Mouse (Mus musculus) C2C12 (cell line): Measurements from ENCODE around the gene Fam19a1. TPM values are rescaled to one million over a fixed set of nuclear protein-coding genes. Genes with fewer than 3 reads are reported as not detected.
A peak's percentile ranks its signal among the peaks of the same experiment; 100 is the strongest.

ENCODE experiments used
- H3K27me3 ChIP-seq: one replicate; pipeline ENCODE4 v1.6.1; 2011; ENCODE audit not compliant: control insufficient read depth, insufficient read depth, insufficient read length
- H3K36me3 ChIP-seq: one replicate; pipeline ENCODE4 v1.6.1; 2011; ENCODE audit not compliant: control insufficient read depth, insufficient read depth
- H3K4me3 ChIP-seq: one replicate; pipeline ENCODE4 v1.5.1; 2011; ENCODE audit warnings: mild to moderate bottlenecking, control low read depth; ENCODE audit not compliant: poor library complexity, insufficient read depth, severe bottlenecking
- H3K79me2 ChIP-seq: one replicate; pipeline ENCODE4 v1.6.1; 2011; ENCODE audit not compliant: control insufficient read depth, insufficient read depth
- H3K79me3 ChIP-seq: one replicate; pipeline ENCODE4 v1.6.1; 2011; ENCODE audit warnings: low read depth, control low read depth
- H3ac ChIP-seq: one replicate; pipeline ENCODE3; 2011; ENCODE audit warnings: low read depth; ENCODE audit not compliant: control insufficient read depth, insufficient read length
- CEBPB ChIP-seq: IDR thresholded peaks from one replicate; pipeline ENCODE4 v1.6.1; 2011; ENCODE audit warnings: low read depth, mild to moderate bottlenecking, control low read depth, moderate library complexity
- CTCF ChIP-seq: IDR thresholded peaks from one replicate; pipeline ENCODE4 v1.5.1; 2011; ENCODE audit not compliant: control insufficient read depth, insufficient read depth, insufficient read length
- FOSL1 ChIP-seq: IDR thresholded peaks from one replicate; pipeline ENCODE4 v1.8.0; 2011; ENCODE audit warnings: mild to moderate bottlenecking, low read length; ENCODE audit not compliant: poor library complexity, insufficient read depth, severe bottlenecking
- MAX ChIP-seq: IDR thresholded peaks from one replicate; pipeline ENCODE4 v1.6.1; 2011; ENCODE audit warnings: mild to moderate bottlenecking, control low read depth
- MYOD1 ChIP-seq: IDR thresholded peaks from one replicate; pipeline ENCODE4 v1.6.1; 2011; ENCODE audit warnings: low read depth; ENCODE audit not compliant: control insufficient read depth, insufficient read length
- MYOG ChIP-seq: IDR thresholded peaks from one replicate; pipeline ENCODE4 v1.6.1; 2011; ENCODE audit not compliant: control insufficient read depth, insufficient read length; ENCODE audit errors: extremely low read depth
- USF1 ChIP-seq: IDR thresholded peaks from one replicate; pipeline ENCODE4 v1.6.1; 2011; ENCODE audit warnings: low read depth, mild to moderate bottlenecking, control low read depth, moderate library complexity
- polyA plus RNA-seq: library from polyadenylated mRNA; unstranded; fragments of >200 nt; fragmentation: generic; extraction: Trizol; gene quantifications from one replicate; pipeline ENCODE4 v1.2.1, GENCODE M21; 2012; ENCODE audit warnings: missing spikeins

Fam19a1 gene
- polyA plus RNA-seq, 1 experiment = 0.05 TPM

DNA sequence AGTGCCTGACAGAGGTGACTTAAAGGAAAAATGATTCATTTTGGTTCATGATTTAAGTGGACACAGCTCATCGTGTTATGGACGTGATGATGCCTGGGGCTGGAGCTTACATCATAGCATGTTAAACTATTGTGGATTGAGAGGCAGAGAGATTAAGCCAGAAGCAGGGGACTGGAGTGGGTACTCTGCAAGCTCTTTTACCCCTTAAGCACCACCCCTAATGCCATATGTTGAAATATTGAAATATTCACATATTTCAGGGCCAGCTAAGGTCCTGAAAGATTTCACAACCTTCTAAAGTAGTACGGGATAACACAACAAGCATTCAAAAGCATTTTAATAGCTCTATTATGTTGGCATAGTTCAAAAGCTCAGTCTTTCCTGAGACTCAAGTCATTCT is 468.2 kb downstream of the Fam19a1 start:
- Histone ChIP-seq H3K36me3 (no peaks in the 10 kb centered on the region), H3ac (no peak overlapping the region), H3K27me3 (no peaks in the 10 kb centered on the region), H3K79me2 (no peaks in the 10 kb centered on the region), H3K4me3 (no peak overlapping the region), H3K79me3 (no peaks in the 10 kb centered on the region)
- TF ChIP-seq USF1 = no peak
- TF ChIP-seq MYOG = no peak
- TF ChIP-seq MYOD1 = no peak
- TF ChIP-seq CTCF = no peak
- TF ChIP-seq FOSL1 = no peak
- no peak for TF ChIP-seq CEBPB
- TF ChIP-seq MAX = no peak

DNA sequence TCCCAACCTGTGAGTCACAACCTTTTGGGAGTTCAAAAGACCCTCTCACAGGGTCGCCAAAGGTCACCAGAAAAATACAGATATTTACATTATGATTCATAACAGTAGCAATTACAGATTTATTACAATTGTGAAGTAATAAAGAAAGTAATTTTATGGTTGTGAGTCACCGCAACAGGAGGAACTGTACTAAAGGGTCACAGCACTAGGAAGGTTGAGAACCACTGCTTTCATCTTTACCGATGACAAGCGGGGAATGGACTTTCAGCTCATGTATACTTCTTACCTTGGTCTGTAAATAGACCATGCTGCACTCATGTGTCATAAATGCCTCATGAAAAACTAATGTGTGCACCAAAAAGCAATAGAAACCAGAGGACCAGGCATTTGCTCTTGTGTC is 474.5 kb downstream of the Fam19a1 start:
- Histone ChIP-seq H3K27me3 (no peaks in the 10 kb centered on the region), H3ac (no peak overlapping the region), H3K36me3 (no peaks in the 10 kb centered on the region), H3K79me3 (no peaks in the 10 kb centered on the region), H3K4me3 (no peak overlapping the region), H3K79me2 (no peaks in the 10 kb centered on the region)
- peak; percentile 7 for TF ChIP-seq CEBPB
- TF ChIP-seq MAX = peak; percentile 34
- TF ChIP-seq FOSL1 = peak; percentile 68
- TF ChIP-seq MYOD1 = no peak

DNA sequence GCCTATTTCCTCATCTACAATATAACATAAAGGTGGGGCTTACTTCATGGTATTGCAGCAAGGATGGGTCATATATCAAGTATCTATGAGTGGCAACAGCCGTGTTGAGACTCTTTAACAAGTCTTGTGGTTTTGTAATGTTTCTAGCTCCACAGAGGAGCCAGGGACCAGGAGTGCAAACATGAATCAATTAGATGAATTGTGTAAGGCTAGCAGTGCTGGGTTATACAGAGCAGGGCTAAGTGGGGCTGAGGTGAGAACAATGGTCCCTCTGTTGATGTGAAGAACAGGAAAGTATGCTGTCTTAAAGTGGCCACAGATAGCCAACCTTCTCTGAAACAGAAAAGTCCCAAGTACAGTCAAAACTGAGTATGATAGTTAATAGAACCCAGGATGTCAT is 480.1 kb downstream of the Fam19a1 start:
- Histone ChIP-seq H3K27me3 (no peaks in the 10 kb centered on the region), H3K4me3 (no peak overlapping the region), H3K79me3 (no peaks in the 10 kb centered on the region), H3K36me3 (no peaks in the 10 kb centered on the region), H3K79me2 (no peaks in the 10 kb centered on the region), H3ac (no peak overlapping the region)
- no peak for TF ChIP-seq CTCF
- TF ChIP-seq CEBPB = no peak
- no peak for TF ChIP-seq MAX
- TF ChIP-seq FOSL1 = no peak
- no peak for TF ChIP-seq MYOD1
- no peak for TF ChIP-seq MYOG
- no peak for TF ChIP-seq USF1

DNA sequence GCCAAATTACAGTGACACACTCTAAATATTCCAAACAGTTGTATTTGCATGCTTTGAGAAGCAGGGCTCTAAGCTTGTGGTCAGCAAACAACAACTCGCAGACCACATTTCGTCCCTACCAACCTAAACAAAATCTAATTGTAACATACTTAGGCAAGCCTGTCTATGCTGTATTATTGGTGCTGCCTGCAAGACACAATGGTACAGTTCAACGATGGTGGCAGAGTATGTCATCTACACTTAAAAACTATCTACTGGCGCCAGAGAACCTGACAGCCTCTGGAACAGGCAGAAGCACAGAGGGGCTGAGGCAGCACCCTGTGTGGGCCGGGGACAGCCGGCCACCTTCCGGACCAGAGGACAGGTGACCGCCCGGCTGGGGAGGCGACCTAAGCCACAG is 482.2 kb downstream of the Fam19a1 start:
- H3K27me3 ChIP-seq = no peaks in the 10 kb centered on the region
- H3K79me2 ChIP-seq = no peaks in the 10 kb centered on the region
- no peaks in the 10 kb centered on the region for H3K79me3 ChIP-seq
- H3K36me3 ChIP-seq = no peaks in the 10 kb centered on the region
- no peak overlapping the region for H3ac ChIP-seq
- no peak overlapping the region for H3K4me3 ChIP-seq
- no peak for TF ChIP-seq CEBPB
- TF ChIP-seq FOSL1 = no peak
- no peak for TF ChIP-seq MAX
- no peak for TF ChIP-seq MYOG
- TF ChIP-seq USF1 = no peak
- TF ChIP-seq MYOD1 = no peak
- TF ChIP-seq CTCF = no peak

DNA sequence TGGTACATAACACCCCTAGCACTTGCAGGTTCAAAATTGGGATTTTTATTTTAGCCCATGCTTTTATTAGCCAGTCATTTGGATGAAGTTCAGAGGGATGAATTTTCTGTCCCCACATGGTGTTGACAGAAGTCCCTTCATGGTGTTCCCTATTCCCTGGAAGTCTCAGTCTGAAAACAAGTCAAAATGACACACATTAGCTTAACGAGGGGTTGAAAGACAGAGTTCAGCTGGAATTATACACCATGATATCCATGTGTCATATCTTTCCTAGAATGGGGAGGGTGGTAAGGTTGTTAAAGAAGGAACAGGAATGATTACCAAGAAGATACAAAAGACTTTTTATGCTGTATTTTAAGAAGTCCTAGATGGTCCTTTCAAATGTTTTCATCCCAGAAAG is 511.2 kb downstream of the Fam19a1 start:
- Histone ChIP-seq H3K79me2 (no peaks in the 10 kb centered on the region), H3K79me3 (no peaks in the 10 kb centered on the region), H3ac (no peak overlapping the region), H3K27me3 (no peaks in the 10 kb centered on the region), H3K36me3 (no peaks in the 10 kb centered on the region), H3K4me3 (no peak overlapping the region)
- TF ChIP-seq CTCF = no peak
- no peak for TF ChIP-seq CEBPB
- TF ChIP-seq MYOD1 = no peak
- no peak for TF ChIP-seq MYOG
- TF ChIP-seq USF1 = no peak
- TF ChIP-seq FOSL1 = no peak
- no peak for TF ChIP-seq MAX

DNA sequence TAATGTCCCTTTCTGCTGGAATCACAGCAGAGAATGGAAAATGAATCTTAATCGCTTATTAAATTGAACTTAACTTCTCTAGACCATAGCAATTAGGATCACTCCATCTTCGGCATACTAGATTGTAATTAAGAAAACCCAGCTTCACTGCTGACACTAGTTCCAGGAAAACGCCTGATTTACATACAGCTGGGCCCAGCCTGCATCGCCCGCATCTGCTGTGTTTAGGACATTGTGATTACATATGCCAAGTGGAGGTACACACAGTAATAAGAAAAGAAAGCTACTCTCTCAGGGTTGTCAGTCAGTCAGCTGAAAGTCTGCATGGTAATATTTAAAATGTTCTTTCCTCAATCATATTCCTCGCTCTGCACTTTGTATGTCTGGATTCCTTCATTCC is 518.6 kb downstream of the Fam19a1 start:
- H3K36me3 ChIP-seq = no peaks in the 10 kb centered on the region
- H3K79me3 ChIP-seq = no peaks in the 10 kb centered on the region
- no peak overlapping the region for H3K4me3 ChIP-seq
- TF ChIP-seq FOSL1 (no peak), CTCF (no peak), USF1 (no peak), MYOD1 (no peak)
- no peaks in the 10 kb centered on the region for H3K27me3 ChIP-seq
- H3ac ChIP-seq = no peak overlapping the region
- no peaks in the 10 kb centered on the region for H3K79me2 ChIP-seq
